Mouse (Mus musculus) liver, embryonic 14.5 days (tissue): ENCODE measurements around the gene Med29.

Source experiments
- CTCF ChIP-seq: IDR thresholded peaks from 2 replicates; pipeline ENCODE4 v1.5.1; 2016; ENCODE audit warnings: antibody characterized with exemption, low read depth, control low read depth
- EP300 ChIP-seq: IDR thresholded peaks from 2 replicates; pipeline ENCODE4 v1.6.1; 2016; ENCODE audit warnings: antibody characterized with exemption, low read depth

DNA sequence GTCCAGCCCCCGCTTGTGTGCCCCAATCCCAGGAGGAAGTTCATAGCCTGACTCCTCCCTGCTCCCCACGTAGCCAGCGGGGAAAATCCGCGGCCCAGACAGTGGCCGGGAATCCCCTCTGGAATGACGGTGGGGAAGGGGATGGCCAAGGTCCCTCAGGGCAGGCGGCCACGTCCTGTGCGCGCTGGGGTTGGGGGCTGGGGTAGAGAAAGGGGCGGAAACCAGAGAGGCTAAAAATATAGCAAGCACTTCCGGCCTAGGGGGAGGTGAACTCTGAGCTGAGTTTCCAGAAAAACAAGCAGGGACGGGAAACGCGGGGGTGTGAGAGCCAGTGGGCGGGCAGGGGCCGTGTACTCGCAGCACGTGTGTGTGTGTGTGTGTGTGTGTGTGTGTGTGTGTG, 10.6 kb downstream of the Med29 start:
- TF ChIP-seq CTCF, result no peak
- no peak for TF ChIP-seq EP300
